Mouse (Mus musculus): Measurements from ENCODE around the gene Gnaz.

DNA sequence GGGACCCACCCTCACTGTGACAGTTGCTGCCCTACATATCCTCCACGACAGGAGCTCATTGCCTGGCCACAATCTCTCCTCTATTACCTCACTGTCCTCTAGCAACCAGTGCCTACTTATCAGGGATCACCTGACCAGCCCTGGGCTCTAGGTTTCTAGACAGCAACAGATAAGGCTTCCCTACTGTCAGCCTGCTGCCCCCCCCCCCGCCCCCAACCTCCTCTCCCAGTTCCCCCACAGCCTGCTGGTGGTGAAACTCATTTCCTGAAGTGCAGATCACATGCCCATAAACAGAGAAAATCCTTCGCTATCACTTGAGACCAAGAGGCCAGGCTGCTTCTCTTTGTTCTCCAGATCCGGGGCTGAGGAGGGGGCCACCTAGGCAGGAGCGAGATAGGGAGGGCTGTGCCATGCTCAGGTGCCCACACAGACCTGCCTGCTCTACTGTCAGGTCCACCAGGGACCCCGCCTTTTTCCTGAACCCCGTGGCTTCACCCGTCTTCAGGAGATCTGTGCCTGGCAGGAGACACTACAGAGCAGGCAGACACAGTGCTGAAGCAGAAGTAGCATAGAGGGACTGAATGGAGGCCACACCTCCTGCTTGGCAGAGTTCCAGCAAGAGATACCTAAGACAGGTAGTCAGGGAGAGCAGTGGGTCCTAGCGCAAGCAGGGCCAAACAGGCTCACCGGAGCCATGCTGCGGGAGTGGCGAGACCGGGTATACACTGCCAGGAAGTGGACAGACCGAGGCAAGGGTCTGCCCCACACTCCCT is 20.9 kb downstream of the Gnaz start:
- no peak for TF ChIP-seq CTCF (IDR thresholded peaks at IDR 0.05; ENCODE audit: low read depth)
- TF ChIP-seq EP300 (IDR thresholded peaks at IDR 0.05; ENCODE audit: low read depth) = no peak
